Mouse (Mus musculus) spleen, postnatal 4 days (tissue): ENCODE data around the gene Olfr1357.

Source experiments
- DNase-seq, 2 experiments: peaks; one replicate each; pipeline ENCODE4 v3.0.0; 2022; ENCODE audit warnings: low spot score in 2 of 2

Olfr1357 gene

GRCm38 (mm10) chr10:78581121-78581520 lies 36.8 kb downstream of the Olfr1357 start:
- DNase-seq, result no peak

GRCm38 (mm10) chr10:78578204-78578603 lies 39.7 kb downstream of the Olfr1357 start:
- DNase-seq, result no peak

- no peak for DNase-seq
Observed at GRCm38 (mm10) chr10:78576435-78577184, 41.3 kb downstream of the Olfr1357 start.

- peak in 1 of 2 experiments; percentile 60 for DNase-seq
Observed at GRCm38 (mm10) chr10:78575690-78576089, 42.2 kb downstream of the Olfr1357 start.

GRCm38 (mm10) chr10:78575105-78575632 lies 42.7 kb downstream of the Olfr1357 start:
- no peak for DNase-seq

GRCm38 (mm10) chr10:78574250-78575104 lies 43.4 kb downstream of the Olfr1357 start, which contains the start of gene Ilvbl:
TSS of gene Ilvbl (plus strand) at chr10:78574346.
- peak; percentile 93 to 95 for DNase-seq

GRCm38 (mm10) chr10:78573226-78573625 lies 44.6 kb downstream of the Olfr1357 start:
- peak in 1 of 2 experiments; percentile 57 for DNase-seq

- DNase-seq, result peak in 1 of 2 experiments; percentile 12
Observed at GRCm38 (mm10) chr10:78570897-78571296, 47.0 kb downstream of the Olfr1357 start.

- peak in 1 of 2 experiments; percentile 34 for DNase-seq
Observed at GRCm38 (mm10) chr10:78570416-78570815, 47.5 kb downstream of the Olfr1357 start.

GRCm38 (mm10) chr10:78569686-78570085 lies 48.2 kb downstream of the Olfr1357 start:
- DNase-seq, result no peak

GRCm38 (mm10) chr10:78569191-78569590 lies 48.7 kb downstream of the Olfr1357 start:
- no peak for DNase-seq

GRCm38 (mm10) chr10:78565070-78565469 lies 52.8 kb downstream of the Olfr1357 start:
- DNase-seq, result no peak
